In the genomic region with DNA sequence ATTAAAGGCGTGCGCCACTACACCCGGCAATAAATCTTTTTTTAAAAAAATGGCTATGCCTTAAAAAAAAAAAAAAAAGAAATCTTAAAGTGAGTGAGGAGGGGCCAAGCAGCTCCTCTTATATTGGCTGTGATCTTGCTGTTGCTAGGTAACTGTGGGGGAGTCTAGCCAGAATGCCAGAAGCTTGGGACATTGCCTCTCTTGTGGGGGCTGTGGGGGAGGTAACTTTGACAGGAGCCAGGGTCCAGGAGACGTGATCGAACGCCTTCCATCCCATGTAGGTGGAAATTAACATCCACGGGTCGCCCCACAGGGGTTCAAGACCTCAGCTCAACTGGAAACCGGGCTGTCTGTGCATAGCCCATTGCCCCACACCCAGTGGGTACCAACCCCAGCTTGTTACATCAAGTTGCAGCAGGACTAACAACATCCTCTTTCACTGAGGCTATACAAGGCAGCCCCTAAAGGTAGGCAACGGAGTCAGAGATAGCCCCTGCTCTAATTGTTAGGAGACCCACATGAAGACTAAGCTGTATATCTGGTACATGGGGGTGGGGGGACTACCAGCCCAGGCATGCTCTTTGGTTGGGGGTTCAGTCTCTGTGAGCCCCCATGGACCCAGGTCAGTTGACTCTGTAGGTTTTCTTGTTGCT, we compare ENCODE assay signal across 10 mouse cellular contexts. TPM values are rescaled to one million over a fixed set of nuclear protein-coding genes. Genes with fewer than 3 reads are reported as not detected.
DNase-seq lines count a peak whose midpoint lies in the region; ATAC-seq and TF ChIP-seq lines count a peak whose summit lies in the region.
"Had no signal": no experiment of that assay in that cellular context is flagged by ENCODE, and none has a peak within 500 bp of the region (broad histone marks: within the 10 kb centered on the region; RNA-seq: fewer than 3 reads in every experiment).

No protein-coding gene starts in this region.

- ATAC-seq in forebrain, embryonic 15.5 days (replicated peaks), result peak; percentile 60
- ATAC-seq in forebrain, embryonic 12.5 days (ENCODE audit: low FRiP score), result no peak
- ATAC-seq in midbrain, embryonic 13.5 days, result peak; percentile 55; the same call in 1 of the 2 replicates
- no peak; the same call in 1 of the 2 replicates for ATAC-seq in midbrain, postnatal 0 days (ENCODE audit: low FRiP score)
- ATAC-seq in stomach, embryonic 14.5 days (ENCODE audit: insufficient number of reproducible peaks, insufficient read depth, low FRiP score, low read depth), result peak; percentile 61
- no peak for ATAC-seq in lung, postnatal 0 days
- ATAC-seq: Patski had no signal

- peaks cover 3% of the 10 kb centered on the region; the same call in 1 of the 2 replicates for H3K4me1 ChIP-seq in forebrain, embryonic 15.5 days
- no peaks in the 10 kb centered on the region for H3K4me1 ChIP-seq in forebrain, embryonic 12.5 days
- no peaks in the 10 kb centered on the region for H3K4me1 ChIP-seq in midbrain, embryonic 13.5 days (replicated peaks)
- no peaks in the 10 kb centered on the region for H3K4me1 ChIP-seq in midbrain, postnatal 0 days (ENCODE audit: insufficient read depth, low read length)
- H3K4me1 ChIP-seq in stomach, embryonic 14.5 days (ENCODE audit: control insufficient read depth, insufficient read depth, low read length), result no peaks in the 10 kb centered on the region
- H3K4me1 ChIP-seq in lung, postnatal 0 days (ENCODE audit: insufficient read depth, low read depth, low read length), result no peaks in the 10 kb centered on the region

- no peaks in the 10 kb centered on the region for H3K27me3 ChIP-seq in forebrain, embryonic 15.5 days
- H3K27me3 ChIP-seq in forebrain, embryonic 12.5 days, result no peaks in the 10 kb centered on the region
- no peaks in the 10 kb centered on the region for H3K27me3 ChIP-seq in midbrain, embryonic 13.5 days
- H3K27me3 ChIP-seq in midbrain, postnatal 0 days (ENCODE audit: insufficient read depth, low read length), result no peaks in the 10 kb centered on the region
- no peaks in the 10 kb centered on the region for H3K27me3 ChIP-seq in stomach, embryonic 14.5 days (ENCODE audit: control insufficient read depth, insufficient read depth, low read length)
- no peaks in the 10 kb centered on the region for H3K27me3 ChIP-seq in lung, postnatal 0 days (replicated peaks; ENCODE audit: insufficient read depth, low read length)
- H3K27me3 ChIP-seq: Patski had no signal

- no peak for DNase-seq in midbrain, postnatal 0 days (ENCODE audit: low spot score)
- DNase-seq in layer of hippocampus, postnatal 36 days, result peak; percentile 22 to 42
- DNase-seq in thymus, postnatal 36 days, result no peak
- DNase-seq in lung, postnatal 0 days (ENCODE audit: low spot score), result no peak
- DNase-seq: heart, postnatal 4 days had no signal

- no peak overlapping the region for H3K9ac ChIP-seq in forebrain, embryonic 15.5 days (replicated peaks)
- H3K9ac ChIP-seq in forebrain, embryonic 12.5 days, result no peak overlapping the region
- no peak overlapping the region for H3K9ac ChIP-seq in midbrain, embryonic 13.5 days (replicated peaks)
- H3K9ac ChIP-seq in midbrain, postnatal 0 days (replicated peaks; ENCODE audit: low read length, poor library complexity, severe bottlenecking), result no peak overlapping the region
- H3K9ac ChIP-seq in stomach, embryonic 14.5 days (replicated peaks; ENCODE audit: low read depth, low read length), result no peak overlapping the region
- no peak overlapping the region for H3K9ac ChIP-seq in lung, postnatal 0 days (replicated peaks; ENCODE audit: low read depth)

- no peak overlapping the region for H3K4me3 ChIP-seq in forebrain, embryonic 15.5 days
- H3K4me3 ChIP-seq in forebrain, embryonic 12.5 days (replicated peaks), result no peak overlapping the region
- H3K4me3 ChIP-seq in midbrain, embryonic 13.5 days (replicated peaks), result no peak overlapping the region
- H3K4me3 ChIP-seq in midbrain, postnatal 0 days (ENCODE audit: low read depth, low read length), result no peak overlapping the region
- no peak overlapping the region for H3K4me3 ChIP-seq in stomach, embryonic 14.5 days (ENCODE audit: low read depth, low read length)
- H3K4me3 ChIP-seq in lung, postnatal 0 days (ENCODE audit: low read depth, low read length), result no peak overlapping the region

- no peak overlapping the region for H3K27ac ChIP-seq in forebrain, embryonic 15.5 days (replicated peaks)
- no peak overlapping the region for H3K27ac ChIP-seq in forebrain, embryonic 12.5 days
- no peak overlapping the region for H3K27ac ChIP-seq in midbrain, embryonic 13.5 days
- no peak overlapping the region for H3K27ac ChIP-seq in midbrain, postnatal 0 days (ENCODE audit: low read depth, low read length)
- no peak overlapping the region for H3K27ac ChIP-seq in stomach, embryonic 14.5 days (ENCODE audit: low read length)
- no peak overlapping the region for H3K27ac ChIP-seq in lung, postnatal 0 days (ENCODE audit: low read length)

- H3K4me2 ChIP-seq in forebrain, embryonic 15.5 days (replicated peaks), result no peak overlapping the region
- no peak overlapping the region for H3K4me2 ChIP-seq in forebrain, embryonic 12.5 days
- H3K4me2 ChIP-seq in midbrain, embryonic 13.5 days (replicated peaks), result no peak overlapping the region
- no peak overlapping the region for H3K4me2 ChIP-seq in midbrain, postnatal 0 days (ENCODE audit: low read depth, low read length, poor library complexity, severe bottlenecking)
- no peak overlapping the region for H3K4me2 ChIP-seq in stomach, embryonic 14.5 days (replicated peaks; ENCODE audit: low read depth, low read length)
- no peak overlapping the region for H3K4me2 ChIP-seq in lung, postnatal 0 days (replicated peaks; ENCODE audit: low read depth, low read length)

- WGBS in forebrain, embryonic 15.5 days, result 79% methylated on average over 10 of the region's 10 CpGs
- WGBS in forebrain, embryonic 12.5 days, result 88% methylated on average over 10 of the region's 10 CpGs
- WGBS in midbrain, embryonic 13.5 days, result 83% methylated on average over 10 of the region's 10 CpGs
- 84% methylated on average over 10 of the region's 10 CpGs for WGBS in midbrain, postnatal 0 days
- WGBS in stomach, embryonic 14.5 days, result 87% methylated on average over 10 of the region's 10 CpGs
- 88% methylated on average over 10 of the region's 10 CpGs for WGBS in lung, postnatal 0 days

- no peaks in the 10 kb centered on the region for H3K9me3 ChIP-seq in forebrain, embryonic 15.5 days
- no peaks in the 10 kb centered on the region for H3K9me3 ChIP-seq in forebrain, embryonic 12.5 days
- no peaks in the 10 kb centered on the region for H3K9me3 ChIP-seq in midbrain, embryonic 13.5 days
- no peaks in the 10 kb centered on the region for H3K9me3 ChIP-seq in midbrain, postnatal 0 days (ENCODE audit: low read length)
- H3K9me3 ChIP-seq in stomach, embryonic 14.5 days (ENCODE audit: control insufficient read depth, low read depth, low read length), result no peaks in the 10 kb centered on the region
- H3K9me3 ChIP-seq in lung, postnatal 0 days (ENCODE audit: low read length), result no peaks in the 10 kb centered on the region

- no peak for TF ChIP-seq EP300 in lung, postnatal 0 days (IDR thresholded peaks at IDR 0.05)

- no peak for TF ChIP-seq CTCF in midbrain, postnatal 0 days (IDR thresholded peaks at IDR 0.05)
- TF ChIP-seq CTCF in lung, postnatal 0 days (IDR thresholded peaks at IDR 0.05), result no peak

- H3K36me3 ChIP-seq in forebrain, embryonic 15.5 days, result peaks cover 13% of the 10 kb centered on the region
- H3K36me3 ChIP-seq in forebrain, embryonic 12.5 days (replicated peaks), result peaks cover 21% of the 10 kb centered on the region
- H3K36me3 ChIP-seq in midbrain, embryonic 13.5 days, result peaks cover 27% of the 10 kb centered on the region
- H3K36me3 ChIP-seq in midbrain, postnatal 0 days (ENCODE audit: insufficient read depth, low read length), result no peaks in the 10 kb centered on the region
- peaks cover 17% of the 10 kb centered on the region for H3K36me3 ChIP-seq in stomach, embryonic 14.5 days (ENCODE audit: control insufficient read depth, insufficient read depth, low read length)
- no peaks in the 10 kb centered on the region for H3K36me3 ChIP-seq in lung, postnatal 0 days (ENCODE audit: insufficient read depth, low read length)

RNA-seq across cellular contexts. Expression of gene Amd1, which starts 17.7 kb away (rescaled TPM):
- 41.8 and 43.2 TPM in 2 replicates for polyA plus RNA-seq in forebrain, embryonic 15.5 days (2015; fragmentation: Nextera tagmentation; extraction: Ambion mirVana)
- 71.3 and 73.4 TPM in 2 replicates for polyA plus RNA-seq in forebrain, embryonic 12.5 days (2016; fragmentation: Nextera tagmentation; extraction: Ambion mirVana)
- polyA plus RNA-seq in midbrain, embryonic 13.5 days (2015; fragmentation: Nextera tagmentation; extraction: Ambion mirVana), result 40.4 and 40.8 TPM in 2 replicates
- total RNA-seq in midbrain, postnatal 0 days (2014; rRNA removed), result 53.2 and 54.6 TPM in 2 replicates
- 32.9 and 34.3 TPM in 2 replicates for polyA plus RNA-seq in midbrain, postnatal 0 days (2015; fragmentation: Nextera tagmentation; extraction: Ambion mirVana)
- total RNA-seq in layer of hippocampus, postnatal 36 days (2021), result 10 to 100 TPM; 90.1 to 92.0 TPM
- polyA plus RNA-seq in stomach, embryonic 14.5 days (2014; fragmentation: Nextera tagmentation; extraction: Ambion mirVana), result 84.4 and 85.2 TPM in 2 replicates
- polyA plus RNA-seq in lung, postnatal 0 days (2015; fragmentation: Nextera tagmentation; extraction: Ambion mirVana), result 25.5 and 27.3 TPM in 2 replicates

RNA-seq across cellular contexts. Expression of gene Gtf3c6, which starts 26.4 kb away (rescaled TPM):
- 87.9 and 88.1 TPM in 2 replicates for polyA plus RNA-seq in forebrain, embryonic 15.5 days (2015; fragmentation: Nextera tagmentation; extraction: Ambion mirVana)
- 131 and 135 TPM in 2 replicates for polyA plus RNA-seq in forebrain, embryonic 12.5 days (2016; fragmentation: Nextera tagmentation; extraction: Ambion mirVana)
- polyA plus RNA-seq in midbrain, embryonic 13.5 days (2015; fragmentation: Nextera tagmentation; extraction: Ambion mirVana), result 109 and 113 TPM in 2 replicates
- 25.6 and 28.9 TPM in 2 replicates for total RNA-seq in midbrain, postnatal 0 days (2014; rRNA removed)
- polyA plus RNA-seq in midbrain, postnatal 0 days (2015; fragmentation: Nextera tagmentation; extraction: Ambion mirVana), result 53.2 and 56.2 TPM in 2 replicates
- 10 to 100 TPM; 23.7 to 29.4 TPM for total RNA-seq in layer of hippocampus, postnatal 36 days (2021)
- 95.6 and 101 TPM in 2 replicates for polyA plus RNA-seq in stomach, embryonic 14.5 days (2014; fragmentation: Nextera tagmentation; extraction: Ambion mirVana)
- 35.2 and 40.0 TPM in 2 replicates for polyA plus RNA-seq in lung, postnatal 0 days (2015; fragmentation: Nextera tagmentation; extraction: Ambion mirVana)

RNA-seq across cellular contexts. Expression of gene Rpf2, which starts 37.5 kb away (rescaled TPM):
- 72.9 and 80.1 TPM in 2 replicates for polyA plus RNA-seq in forebrain, embryonic 15.5 days (2015; fragmentation: Nextera tagmentation; extraction: Ambion mirVana)
- polyA plus RNA-seq in forebrain, embryonic 12.5 days (2016; fragmentation: Nextera tagmentation; extraction: Ambion mirVana), result 70.2 and 72.9 TPM in 2 replicates
- 73.9 and 79.2 TPM in 2 replicates for polyA plus RNA-seq in midbrain, embryonic 13.5 days (2015; fragmentation: Nextera tagmentation; extraction: Ambion mirVana)
- total RNA-seq in midbrain, postnatal 0 days (2014; rRNA removed), result 18.7 and 22.7 TPM in 2 replicates
- 52.3 and 52.4 TPM in 2 replicates for polyA plus RNA-seq in midbrain, postnatal 0 days (2015; fragmentation: Nextera tagmentation; extraction: Ambion mirVana)
- 10 to 100 TPM; 19.4 to 22.4 TPM for total RNA-seq in layer of hippocampus, postnatal 36 days (2021)
- 54.3 and 57.5 TPM in 2 replicates for polyA plus RNA-seq in stomach, embryonic 14.5 days (2014; fragmentation: Nextera tagmentation; extraction: Ambion mirVana)
- 19.0 and 20.4 TPM in 2 replicates for polyA plus RNA-seq in lung, postnatal 0 days (2015; fragmentation: Nextera tagmentation; extraction: Ambion mirVana)

RNA-seq across cellular contexts. Expression of gene Cdk19, which starts 55.1 kb away (rescaled TPM):
- 18.9 and 19.7 TPM in 2 replicates for polyA plus RNA-seq in forebrain, embryonic 15.5 days (2015; fragmentation: Nextera tagmentation; extraction: Ambion mirVana)
- 12.5 and 12.9 TPM in 2 replicates for polyA plus RNA-seq in forebrain, embryonic 12.5 days (2016; fragmentation: Nextera tagmentation; extraction: Ambion mirVana)
- 8.1 and 10.3 TPM in 2 replicates for polyA plus RNA-seq in midbrain, embryonic 13.5 days (2015; fragmentation: Nextera tagmentation; extraction: Ambion mirVana)
- 11.8 and 13.2 TPM in 2 replicates for total RNA-seq in midbrain, postnatal 0 days (2014; rRNA removed)
- 3.8 and 3.9 TPM in 2 replicates for polyA plus RNA-seq in midbrain, postnatal 0 days (2015; fragmentation: Nextera tagmentation; extraction: Ambion mirVana)
- 10 to 100 TPM; 30.5 to 31.7 TPM for total RNA-seq in layer of hippocampus, postnatal 36 days (2021)
- polyA plus RNA-seq in stomach, embryonic 14.5 days (2014; fragmentation: Nextera tagmentation; extraction: Ambion mirVana), result 11.1 and 11.9 TPM in 2 replicates
- 6.7 and 8.4 TPM in 2 replicates for polyA plus RNA-seq in lung, postnatal 0 days (2015; fragmentation: Nextera tagmentation; extraction: Ambion mirVana)

Comparison
In these comparisons a context has a peak if more than half of its experiments do, and no peak if none do; other contexts are left out.
1. ATAC-seq: peak in forebrain, embryonic 15.5 days (single experiment), midbrain, embryonic 13.5 days (single experiment) and stomach, embryonic 14.5 days (single experiment); none in forebrain, embryonic 12.5 days (single experiment), midbrain, postnatal 0 days (single experiment) and lung, postnatal 0 days (single experiment).
2. DNase-seq: peak in layer of hippocampus, postnatal 36 days (2 of 2); none in midbrain, postnatal 0 days (single experiment), thymus, postnatal 36 days (0 of 2) and lung, postnatal 0 days (single experiment).